Mouse (Mus musculus): ENCODE results near the gene Krt39.

The Krt39 gene

DNA sequence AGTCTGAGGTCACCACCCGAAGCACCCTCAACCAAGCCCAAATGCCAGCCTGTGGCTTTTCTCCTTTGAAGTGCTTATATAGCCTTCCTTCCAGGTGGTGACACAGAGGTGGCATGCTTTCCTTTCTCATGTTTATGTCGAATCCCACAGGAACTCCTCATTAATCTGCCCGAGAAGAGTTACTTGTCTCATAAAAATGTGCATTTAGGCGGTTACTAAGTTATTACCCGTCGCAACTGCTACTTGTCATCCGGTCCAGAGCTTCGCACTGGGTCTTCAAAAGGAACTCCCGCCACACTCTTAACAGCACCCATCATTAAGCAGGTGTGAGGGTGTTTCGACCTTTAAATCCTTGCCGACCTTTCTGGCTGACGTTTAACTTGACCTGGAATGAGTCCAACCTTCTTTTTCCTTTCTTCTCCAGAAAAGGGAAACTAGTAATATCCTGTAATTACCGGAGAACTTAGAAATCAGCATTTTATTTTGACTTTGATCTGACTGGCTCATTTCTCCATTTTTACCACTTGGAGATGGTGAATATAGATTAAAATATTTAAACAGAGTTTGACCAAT is at the start of gene Krt39:
Gene Krt39, minus strand, starts transcription at position 51 of the 573 bp plus-strand sequence.
- no peak for DNase-seq (ENCODE audit: low spot score)

GRCm38 (mm10) chr11:99566530-99566929 is 45.4 kb upstream of the Krt39 start, which contains the start of gene Krtap3-1:
Krtap3-1 (minus strand) TSS chr11:99566630.
- no peak for DNase-seq (ENCODE audit: low spot score)

- DNase-seq (ENCODE audit: low spot score): no peak
Measured at GRCm38 (mm10) chr11:99562580-99562979, 41.4 kb upstream of the Krt39 start.

DNA sequence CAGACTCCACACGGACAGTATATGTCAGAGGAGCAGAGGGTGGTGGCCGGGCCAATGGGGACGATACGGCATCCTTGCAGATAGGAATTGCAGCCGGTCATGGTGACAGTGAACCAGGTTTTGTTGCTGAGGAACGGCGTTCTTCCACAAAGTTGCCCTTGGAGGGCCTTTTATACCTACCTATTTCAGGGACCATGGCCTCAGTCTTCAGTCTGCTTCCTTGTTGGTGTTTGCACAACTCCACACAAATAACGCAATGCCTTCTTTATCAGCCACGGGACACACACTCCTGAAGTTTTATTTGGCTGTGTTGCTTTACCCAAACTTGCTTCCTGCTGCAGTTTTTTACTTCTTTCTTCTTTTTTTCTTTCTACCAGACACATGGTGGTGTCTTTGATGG is 38.2 kb upstream of the Krt39 start, which contains the start of gene Gm11939:
Gene Gm11939, minus strand, starts transcription at position 101 of the 400 bp plus-strand sequence.
- no peak for DNase-seq (ENCODE audit: low spot score)

GRCm38 (mm10) chr11:99557976-99558745 is 37.0 kb upstream of the Krt39 start:
- no peak for DNase-seq (ENCODE audit: low spot score)

DNA sequence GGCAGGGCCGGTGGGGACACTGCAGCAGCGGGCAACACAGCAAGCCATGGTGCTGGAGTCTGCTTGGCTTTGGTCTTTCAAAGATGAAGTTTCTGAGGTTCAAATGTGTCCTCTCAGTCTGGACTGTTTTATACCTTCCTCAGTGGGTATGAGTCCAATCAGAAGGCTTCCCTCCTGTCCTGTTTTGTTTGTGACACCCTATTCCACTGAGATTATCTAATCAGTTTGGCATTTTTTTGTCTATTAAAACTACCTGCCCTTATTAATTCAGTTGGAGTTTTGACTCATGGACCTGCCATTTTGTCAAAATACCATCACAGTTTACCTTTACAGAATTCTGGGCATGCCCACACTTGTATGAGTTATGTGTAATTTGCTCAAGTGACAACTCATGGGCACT is 35.6 kb upstream of the Krt39 start, which contains the start of gene Krtap3-2:
Gene Krtap3-2, minus strand, starts transcription at position 101 of the 400 bp plus-strand sequence.
- DNase-seq (ENCODE audit: low spot score): no peak

DNA sequence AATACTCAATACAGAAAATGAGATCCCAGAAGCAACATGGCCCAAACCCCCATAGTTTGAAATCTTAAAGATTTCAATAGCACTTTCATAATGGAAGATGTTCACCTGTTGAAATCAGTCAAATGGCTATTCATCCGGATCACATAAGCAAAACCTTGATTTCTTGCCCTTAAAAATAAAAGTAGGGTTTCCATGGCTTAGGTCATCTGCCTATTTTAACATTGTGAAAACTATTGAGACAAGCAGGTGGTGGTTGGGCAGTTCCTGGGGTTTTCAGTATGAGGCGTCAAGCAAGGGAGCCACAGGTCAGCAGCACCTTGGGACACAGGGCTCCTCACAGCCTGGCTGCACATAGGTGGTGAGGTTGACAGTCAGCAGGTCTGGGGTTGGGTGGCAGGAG is 35.1 kb upstream of the Krt39 start:
- no peak for DNase-seq (ENCODE audit: low spot score)

DNA sequence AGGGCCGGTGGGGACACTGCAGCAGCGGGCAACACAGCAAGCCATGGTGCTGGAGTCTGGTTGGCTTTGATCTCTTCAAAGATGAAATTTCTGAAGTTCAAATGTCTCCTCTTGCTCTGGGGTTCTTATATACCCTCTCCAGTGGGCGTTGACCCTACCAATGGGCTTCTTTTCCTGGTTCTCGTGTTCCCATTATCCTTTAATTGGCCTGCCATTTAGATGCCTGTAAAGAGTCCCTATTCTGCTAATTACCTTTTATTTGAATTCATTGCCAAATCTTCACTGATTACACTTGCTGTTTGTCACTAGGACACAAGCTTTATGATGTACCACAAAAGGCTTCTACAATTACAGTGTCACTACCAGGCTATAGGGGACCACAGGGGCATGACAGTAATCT is 29.6 kb upstream of the Krt39 start, which contains the start of gene Krtap3-3:
Gene Krtap3-3, minus strand, starts transcription at position 101 of the 400 bp plus-strand sequence.
- no peak for DNase-seq (ENCODE audit: low spot score)

DNA sequence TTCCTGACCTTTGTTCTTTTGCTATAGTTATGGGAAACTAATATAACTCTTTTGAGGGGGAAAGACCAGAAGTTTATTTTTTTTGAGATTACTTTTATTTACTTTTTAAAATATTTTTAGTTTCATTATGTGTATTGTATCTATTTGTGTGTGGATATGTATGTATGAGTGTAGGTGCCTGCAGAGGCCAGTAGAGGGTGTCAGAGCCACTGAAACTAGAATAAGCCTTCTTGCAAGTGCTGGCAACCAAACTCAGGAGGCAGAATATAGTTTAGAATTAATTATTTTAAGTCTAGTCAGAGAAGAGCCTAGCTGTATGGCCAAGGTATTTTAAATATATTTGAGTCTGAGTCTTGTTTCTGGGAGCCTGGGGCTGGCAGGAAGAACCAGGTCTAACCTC is 26.8 kb upstream of the Krt39 start:
- DNase-seq (ENCODE audit: low spot score): no peak

- DNase-seq (ENCODE audit: low spot score): no peak
Measured at GRCm38 (mm10) chr11:99539721-99540120, 18.6 kb upstream of the Krt39 start.

DNA sequence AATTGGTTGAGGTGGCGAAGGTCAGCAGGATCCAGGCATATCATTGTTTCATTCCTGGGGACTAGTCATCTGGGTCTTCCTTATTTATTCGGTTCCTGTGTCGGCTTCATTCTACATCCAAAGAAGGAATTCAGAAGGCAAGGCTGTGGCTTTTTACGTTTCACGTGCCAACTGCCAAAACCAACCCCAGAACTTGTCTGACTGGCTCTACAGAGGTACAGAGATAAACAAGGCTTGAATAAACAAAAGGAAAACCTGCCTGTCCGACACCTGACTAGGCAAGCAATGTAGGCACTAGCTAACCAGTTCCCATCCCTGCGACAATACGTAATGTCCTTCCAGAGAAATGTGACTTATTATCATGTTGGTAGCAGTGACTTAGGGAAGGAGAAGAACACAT is 7.0 kb downstream of the Krt39 start:
- DNase-seq (ENCODE audit: low spot score): no peak

- no peak for DNase-seq (ENCODE audit: low spot score)
Measured at GRCm38 (mm10) chr11:99500095-99500805, 20.9 kb downstream of the Krt39 start.

DNA sequence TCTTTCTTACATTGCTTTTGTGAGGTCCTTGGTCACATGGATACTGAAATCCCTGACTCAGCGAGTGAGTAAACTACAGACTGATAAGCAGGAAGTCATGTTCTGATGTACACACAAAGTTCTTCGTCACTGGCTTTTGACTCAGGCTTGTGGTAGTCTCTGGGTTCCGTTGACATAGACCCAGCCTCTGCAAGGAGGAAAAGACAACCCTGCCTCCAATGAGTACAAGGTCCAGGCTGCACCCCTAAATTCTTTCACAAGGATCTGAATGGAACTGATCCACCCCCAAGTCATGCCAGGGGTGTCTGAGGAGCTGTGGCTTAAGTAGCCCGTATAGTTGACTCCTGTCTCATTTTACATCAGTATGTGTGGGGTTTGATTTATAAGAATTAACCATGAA is 24.7 kb downstream of the Krt39 start:
- DNase-seq (ENCODE audit: low spot score): no peak

- DNase-seq (ENCODE audit: low spot score): no peak
Measured at GRCm38 (mm10) chr11:99494741-99495140, 26.4 kb downstream of the Krt39 start.

DNA sequence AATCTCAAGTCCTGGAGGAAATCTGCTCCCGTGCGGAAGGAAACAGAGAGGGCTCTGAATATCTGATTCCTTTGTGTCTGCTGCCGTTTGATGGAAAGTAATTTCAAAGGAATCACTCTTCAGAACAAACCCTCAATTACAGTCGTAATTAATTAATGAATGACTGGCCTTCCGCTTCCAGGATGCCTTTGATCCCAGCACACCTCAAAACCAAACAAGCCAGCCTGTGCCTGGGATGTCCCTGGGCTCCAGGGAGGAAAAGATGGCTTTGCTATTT is 27.6 kb downstream of the Krt39 start:
- no peak for DNase-seq (ENCODE audit: low spot score)

DNA sequence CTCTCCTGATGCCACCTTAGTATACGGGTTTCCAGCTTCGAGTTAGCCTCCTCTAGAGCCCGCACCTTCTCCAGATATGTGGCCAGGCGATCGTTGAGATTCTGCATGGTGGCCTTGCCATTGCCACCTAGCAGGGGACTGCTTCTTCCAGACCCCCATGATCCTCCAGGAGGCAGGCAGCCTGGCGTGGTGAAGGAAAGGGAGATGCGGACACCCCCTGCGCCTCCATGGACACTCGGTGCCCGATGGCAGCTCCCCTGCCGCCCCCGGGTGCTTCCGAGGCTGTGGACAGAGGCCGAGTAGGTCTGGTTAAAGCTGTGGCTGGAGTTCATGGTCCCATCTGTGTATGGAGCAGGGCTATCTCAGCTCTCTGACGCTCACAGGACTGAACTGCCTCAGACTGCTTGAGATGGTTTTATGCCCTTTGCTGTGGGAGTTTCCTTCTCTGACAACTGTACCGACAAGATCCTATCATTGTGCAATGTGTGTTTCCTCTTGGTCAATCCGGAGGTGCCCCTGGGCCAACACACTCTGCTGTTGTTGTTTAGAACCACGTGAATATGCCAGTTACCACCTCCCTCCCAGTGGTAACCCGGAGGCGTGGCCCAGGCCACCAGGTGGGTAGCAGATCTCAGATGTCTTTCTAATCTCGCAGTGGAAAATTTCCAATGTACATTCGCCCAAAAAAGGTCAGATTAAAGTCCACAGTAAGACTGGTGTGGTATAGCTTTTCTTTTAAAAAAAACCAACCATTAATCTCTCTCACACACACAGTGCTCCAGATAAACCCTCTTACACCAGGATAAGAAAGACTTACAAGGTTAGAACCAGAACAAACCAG is 28.2 kb downstream of the Krt39 start, which contains the start of gene Krt23:
Gene Krt23, minus strand, starts transcription at position 405 of the 841 bp plus-strand sequence.
- DNase-seq (ENCODE audit: low spot score): no peak

GRCm38 (mm10) chr11:99491040-99491439 is 30.1 kb downstream of the Krt39 start:
- no peak for DNase-seq (ENCODE audit: low spot score)

- no peak for DNase-seq (ENCODE audit: low spot score)
Measured at GRCm38 (mm10) chr11:99490624-99491023, 30.5 kb downstream of the Krt39 start.

DNA sequence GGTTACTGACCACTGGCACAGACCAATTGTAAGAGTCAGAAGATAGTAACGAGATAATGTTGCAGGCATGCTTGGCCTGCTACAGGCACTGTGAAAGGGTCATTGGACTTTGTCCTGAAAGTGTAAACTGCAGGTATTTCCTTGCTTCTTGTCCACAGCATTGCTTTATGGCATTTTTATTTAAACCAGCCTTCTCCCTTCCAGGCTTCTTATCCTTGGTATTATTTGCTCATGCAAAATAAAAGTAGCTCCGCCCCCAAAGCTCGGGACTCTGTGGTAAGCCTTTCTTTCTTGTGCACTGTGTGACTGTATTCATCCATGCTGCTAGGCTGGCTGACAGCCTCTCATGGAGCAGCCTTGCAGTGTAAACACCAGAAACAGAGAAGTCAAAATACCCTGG is 31.9 kb downstream of the Krt39 start:
- DNase-seq (ENCODE audit: low spot score): no peak

GRCm38 (mm10) chr11:99474981-99475380 is 46.2 kb downstream of the Krt39 start:
- no peak for DNase-seq (ENCODE audit: low spot score)

- no peak for DNase-seq (ENCODE audit: low spot score)
Measured at GRCm38 (mm10) chr11:99473433-99473832, 47.7 kb downstream of the Krt39 start.

- DNase-seq (ENCODE audit: low spot score): no peak
Measured at GRCm38 (mm10) chr11:99472405-99472804, 48.7 kb downstream of the Krt39 start.
